20 mouse cellular contexts compared by ENCODE assay signal in genomic region chr9:78773936-78774335, GRCm38 (mm10).
"Had no signal": no experiment of that assay in that cellular context is flagged by ENCODE, and none has a peak within 500 bp of the region (broad histone marks: within the 10 kb centered on the region; RNA-seq: fewer than 3 reads in every experiment).

No protein-coding gene starts in this region.

- ATAC-seq: inflammation-experienced regulatory T-cells, adult 6 months; intestine, embryonic 16.5 days; midbrain, embryonic 15.5 days had no signal

- H3K4me3 ChIP-seq: layer of hippocampus, adult 2 months; liver, embryonic 15.5 days; midbrain, embryonic 12.5 days; midbrain, embryonic 15.5 days; neural tube, embryonic 12.5 days; neural tube, embryonic 15.5 days; stomach, embryonic 15.5 days had no signal

- H3K9me3 ChIP-seq: liver, embryonic 15.5 days; midbrain, embryonic 12.5 days; midbrain, embryonic 15.5 days; neural tube, embryonic 12.5 days; neural tube, embryonic 15.5 days; stomach, embryonic 15.5 days had no signal

- H3K4me1 ChIP-seq: liver, embryonic 15.5 days; midbrain, embryonic 12.5 days; midbrain, embryonic 15.5 days; neural tube, embryonic 12.5 days; neural tube, embryonic 15.5 days; stomach, embryonic 15.5 days had no signal

- H3K27me3 ChIP-seq: liver, embryonic 15.5 days; midbrain, embryonic 12.5 days; midbrain, embryonic 15.5 days; neural tube, embryonic 12.5 days; neural tube, embryonic 15.5 days; stomach, embryonic 15.5 days had no signal

- H3K9ac ChIP-seq: liver, embryonic 15.5 days; lung, embryonic 14.5 days; midbrain, embryonic 12.5 days; midbrain, embryonic 15.5 days; neural tube, embryonic 12.5 days; neural tube, embryonic 15.5 days; stomach, embryonic 15.5 days had no signal

- H3K4me2 ChIP-seq: liver, embryonic 11.5 days; liver, embryonic 15.5 days; lung, embryonic 14.5 days; midbrain, embryonic 12.5 days; midbrain, embryonic 15.5 days; neural tube, embryonic 12.5 days; neural tube, embryonic 15.5 days; stomach, embryonic 15.5 days had no signal

- DNase-seq: kidney, adult 2 months; kidney, postnatal 25 days; layer of hippocampus, adult 9-11 months; lung, embryonic 14.5 days; right cerebral cortex, adult 18-20 months; right cerebral cortex, postnatal 14 days; right cerebral cortex, postnatal 4 days; thymus, postnatal 4 days had no signal

- H3K36me3 ChIP-seq: liver, embryonic 15.5 days; midbrain, embryonic 12.5 days; midbrain, embryonic 15.5 days; neural tube, embryonic 12.5 days; neural tube, embryonic 15.5 days; stomach, embryonic 15.5 days had no signal

- H3K27ac ChIP-seq: kidney, postnatal 0 days; layer of hippocampus, adult 2 months; liver, embryonic 15.5 days; macrophage; midbrain, embryonic 12.5 days; midbrain, embryonic 15.5 days; neural tube, embryonic 12.5 days; neural tube, embryonic 15.5 days; stomach, embryonic 15.5 days had no signal
